Mouse (Mus musculus) midbrain, embryonic 13.5 days (tissue): Measurements from ENCODE around the gene Stox2. TPM values are rescaled to one million over a fixed set of nuclear protein-coding genes. Genes with fewer than 3 reads are reported as not detected.

Experiments used
- ATAC-seq: fragments of 200-750 bp; cut with Nextera tagmentation; 2 replicates; pipeline ENCODE4 v1.8.0; 2017; ENCODE audit warnings: mild to moderate bottlenecking, moderate TSS enrichment, moderate library complexity
- H3K27ac ChIP-seq: fragments of 300-500 bp; sonication (generic); 2 replicates; pipeline ENCODE4 v1.5.1; 2015; ENCODE audit warnings: inconsistent platforms, mild to moderate bottlenecking, moderate library complexity
- H3K27me3 ChIP-seq: fragments of 300-500 bp; sonication (generic); 2 replicates; pipeline ENCODE4 v1.6.1; 2015; ENCODE audit warnings: mild to moderate bottlenecking, inconsistent platforms
- H3K36me3 ChIP-seq: fragments of 300-500 bp; sonication (generic); 2 replicates; pipeline ENCODE4 v1.6.1; 2015; ENCODE audit warnings: mild to moderate bottlenecking, inconsistent platforms
- H3K4me1 ChIP-seq: fragments of 300-500 bp; sonication (generic); replicated peaks from 2 replicates; pipeline ENCODE4 v1.6.1; 2015; ENCODE audit warnings: inconsistent platforms
- H3K4me2 ChIP-seq: fragments of 300-500 bp; sonication (generic); replicated peaks from 2 replicates; pipeline ENCODE4 v1.6.1; 2015; ENCODE audit warnings: moderate library complexity, mild to moderate bottlenecking, inconsistent platforms
- H3K4me3 ChIP-seq: fragments of 300-500 bp; sonication (generic); replicated peaks from 2 replicates; pipeline ENCODE4 v1.5.1; 2015; ENCODE audit warnings: mild to moderate bottlenecking, inconsistent platforms
- H3K9ac ChIP-seq: fragments of 300-500 bp; sonication (generic); replicated peaks from 2 replicates; pipeline ENCODE4 v1.6.1; 2015; ENCODE audit warnings: mild to moderate bottlenecking, inconsistent platforms
- H3K9me3 ChIP-seq: fragments of 300-500 bp; sonication (generic); 2 replicates; pipeline ENCODE4 v1.6.1; 2016; ENCODE audit warnings: mild to moderate bottlenecking, inconsistent platforms
- WGBS: fragments of 180-500 bp; shearing (Covaris S2); methylation state at CpG from one replicate; pipeline ENCODE4 v1.1.7; 2015; 5-methylcytosine and 5-hydroxymethylcytosine counted together
- polyA plus RNA-seq: library from polyadenylated mRNA; unstranded; fragments of >200 nt; fragmentation: Nextera tagmentation; extraction: Ambion mirVana; gene quantifications from 2 replicates; pipeline ENCODE4 v1.2.1, GENCODE M21; 2015

Gene Stox2
- polyA plus RNA-seq, 1 experiment from 2014 or later, result 46.1 TPM

- Histone ChIP-seq H3K27ac (no peak overlapping the region), H3K4me3 (no peak overlapping the region), H3K4me1 (peaks cover 32% of the 10 kb centered on the region), H3K27me3 (no peaks in the 10 kb centered on the region), H3K9ac (no peak overlapping the region), H3K9me3 (peaks cover 4% of the 10 kb centered on the region; the same call in 1 of the 2 replicates), H3K36me3 (peaks cover 48% of the 10 kb centered on the region), H3K4me2 (no peak overlapping the region)
- no peak for ATAC-seq
- WGBS, result 88% methylated on average over 6 of the region's 6 CpGs
These were observed 263.2 kb downstream of the Stox2 start for GRCm38 (mm10) chr8:47182771-47183558.

GRCm38 (mm10) chr8:47182292-47182691 lies 263.9 kb downstream of the Stox2 start:
- no peak for ATAC-seq
- H3K36me3 ChIP-seq, result peaks cover 42% of the 10 kb centered on the region
- H3K4me2 ChIP-seq, result no peak overlapping the region
- H3K27me3 ChIP-seq, result no peaks in the 10 kb centered on the region
- 76% methylated on average over 4 of the region's 4 CpGs for whole genome bisulfite sequencing
- H3K9me3 ChIP-seq, result peaks cover 4% of the 10 kb centered on the region; the same call in 1 of the 2 replicates
- H3K9ac ChIP-seq, result no peak overlapping the region
- H3K4me1 ChIP-seq, result peaks cover 32% of the 10 kb centered on the region
- H3K4me3 ChIP-seq, result no peak overlapping the region
- H3K27ac ChIP-seq, result no peak overlapping the region

GRCm38 (mm10) chr8:47181032-47181698 lies 265.0 kb downstream of the Stox2 start:
- Histone ChIP-seq H3K4me2 (no peak overlapping the region), H3K27me3 (no peaks in the 10 kb centered on the region), H3K4me3 (no peak overlapping the region), H3K9me3 (peaks cover 4% of the 10 kb centered on the region; the same call in 1 of the 2 replicates), H3K9ac (no peak overlapping the region), H3K36me3 (peaks cover 35% of the 10 kb centered on the region), H3K27ac (no peak overlapping the region), H3K4me1 (peaks cover 32% of the 10 kb centered on the region)
- no peak for ATAC-seq
- WGBS, result 76% methylated on average over 18 of the region's 18 CpGs

- Histone ChIP-seq H3K27me3 (no peaks in the 10 kb centered on the region), H3K9ac (no peak overlapping the region), H3K4me1 (peaks cover 32% of the 10 kb centered on the region), H3K27ac (no peak overlapping the region), H3K36me3 (peaks cover 25% of the 10 kb centered on the region), H3K4me2 (no peak overlapping the region), H3K4me3 (no peak overlapping the region), H3K9me3 (no peaks in the 10 kb centered on the region)
- WGBS, result 85% methylated on average over 5 of the region's 5 CpGs
- no peak for ATAC-seq
These were observed 266.0 kb downstream of the Stox2 start for GRCm38 (mm10) chr8:47180181-47180580.

- ATAC-seq, result peak; percentile 54; the same call in 1 of the 2 replicates
- Histone ChIP-seq H3K36me3 (peaks cover 14% of the 10 kb centered on the region), H3K27ac (no peak overlapping the region), H3K4me2 (no peak overlapping the region), H3K9ac (no peak overlapping the region), H3K27me3 (no peaks in the 10 kb centered on the region), H3K4me1 (peaks cover 32% of the 10 kb centered on the region), H3K4me3 (no peak overlapping the region), H3K9me3 (no peaks in the 10 kb centered on the region)
- 47% methylated on average over 2 of the region's 2 CpGs for whole genome bisulfite sequencing
These were observed 267.4 kb downstream of the Stox2 start for GRCm38 (mm10) chr8:47178785-47179184.

- H3K27me3 ChIP-seq, result no peaks in the 10 kb centered on the region
- ATAC-seq, result no peak
- H3K9me3 ChIP-seq, result peaks cover 4% of the 10 kb centered on the region; the same call in 1 of the 2 replicates
- no peak overlapping the region for H3K4me2 ChIP-seq
- 83% methylated on average over 7 of the region's 7 CpGs for WGBS
- H3K9ac ChIP-seq, result no peak overlapping the region
- H3K36me3 ChIP-seq, result no peaks in the 10 kb centered on the region
- H3K4me1 ChIP-seq, result peaks cover 6% of the 10 kb centered on the region; the same call in 1 of the 2 replicates
- H3K27ac ChIP-seq, result no peak overlapping the region
- no peak overlapping the region for H3K4me3 ChIP-seq
These were observed 272.3 kb downstream of the Stox2 start for GRCm38 (mm10) chr8:47173823-47174222.

- ATAC-seq, result no peak
- Histone ChIP-seq H3K4me1 (no peaks in the 10 kb centered on the region), H3K36me3 (peaks cover 8% of the 10 kb centered on the region), H3K27me3 (no peaks in the 10 kb centered on the region), H3K9ac (no peak overlapping the region), H3K9me3 (peaks cover 4% of the 10 kb centered on the region; the same call in 1 of the 2 replicates), H3K27ac (no peak overlapping the region), H3K4me3 (no peak overlapping the region), H3K4me2 (no peak overlapping the region)
- 90% methylated on average over 9 of the region's 10 CpGs for WGBS
These were observed 273.3 kb downstream of the Stox2 start for GRCm38 (mm10) chr8:47172848-47173247.

GRCm38 (mm10) chr8:47160688-47161087 lies 285.5 kb downstream of the Stox2 start:
- 95% methylated on average over 3 of the region's 3 CpGs for WGBS

GRCm38 (mm10) chr8:47154521-47154920 lies 291.6 kb downstream of the Stox2 start:
- 95% methylated on average over 2 of the region's 2 CpGs for WGBS
- Histone ChIP-seq H3K27ac (no peak overlapping the region), H3K9me3 (peaks cover 7% of the 10 kb centered on the region), H3K9ac (no peak overlapping the region), H3K4me3 (no peak overlapping the region), H3K36me3 (peaks cover 25% of the 10 kb centered on the region), H3K4me1 (no peaks in the 10 kb centered on the region), H3K27me3 (no peaks in the 10 kb centered on the region), H3K4me2 (no peak overlapping the region)
- no peak for ATAC-seq

More at GRCm38 (mm10) chr8:47160688-47161087, 285.5 kb downstream of the Stox2 start:
- Histone ChIP-seq H3K4me2 (no peak overlapping the region), H3K4me1 (0 out of 2 replicates have a peak, but pooled peaks cover 3% of the 10 kb centered on the region), H3K4me3 (no peak overlapping the region), H3K36me3 (peaks cover 10% of the 10 kb centered on the region; the same call in 1 of the 2 replicates), H3K27me3 (no peaks in the 10 kb centered on the region), H3K9me3 (no peaks in the 10 kb centered on the region), H3K9ac (no peak overlapping the region), H3K27ac (no peak overlapping the region)
- no peak for ATAC-seq

- no peaks in the 10 kb centered on the region for H3K4me1 ChIP-seq
- ATAC-seq, result no peak
- H3K36me3 ChIP-seq, result peaks cover 19% of the 10 kb centered on the region
- H3K4me3 ChIP-seq, result no peak overlapping the region
- no peak overlapping the region for H3K9ac ChIP-seq
- no peak overlapping the region for H3K27ac ChIP-seq
- no peaks in the 10 kb centered on the region for H3K9me3 ChIP-seq
- H3K27me3 ChIP-seq, result no peaks in the 10 kb centered on the region
- H3K4me2 ChIP-seq, result no peak overlapping the region
- WGBS, result 94% methylated on average over 9 of the region's 9 CpGs
These were observed 300.9 kb downstream of the Stox2 start for GRCm38 (mm10) chr8:47145258-47145657.

- no peak for ATAC-seq
- whole genome bisulfite sequencing, result 47% methylated on average over 5 of the region's 5 CpGs
- 0 out of 2 replicates have a peak, but pooled peaks cover 6% of the 10 kb centered on the region for H3K4me1 ChIP-seq
These were observed 310.1 kb downstream of the Stox2 start for GRCm38 (mm10) chr8:47136047-47136446.

GRCm38 (mm10) chr8:47135586-47135985 lies 310.6 kb downstream of the Stox2 start:
- no peak overlapping the region for H3K4me3 ChIP-seq
- no peaks in the 10 kb centered on the region for H3K36me3 ChIP-seq
- H3K9me3 ChIP-seq, result no peaks in the 10 kb centered on the region
- H3K27me3 ChIP-seq, result no peaks in the 10 kb centered on the region
- no peak overlapping the region for H3K27ac ChIP-seq
- H3K4me1 ChIP-seq, result 0 out of 2 replicates have a peak, but pooled peaks cover 6% of the 10 kb centered on the region
- ATAC-seq, result no peak
- 0 out of 2 replicates have a peak overlapping the region, but pooled peaks have one; percentile 8 for H3K4me2 ChIP-seq
- H3K9ac ChIP-seq, result no peak overlapping the region
- 30% methylated on average over 9 of the region's 9 CpGs for WGBS

More at GRCm38 (mm10) chr8:47136047-47136446, 310.1 kb downstream of the Stox2 start:
- H3K9ac ChIP-seq, result no peak overlapping the region
- no peaks in the 10 kb centered on the region for H3K9me3 ChIP-seq
- H3K4me2 ChIP-seq, result 0 out of 2 replicates have a peak overlapping the region, but pooled peaks have one; percentile 8
- no peak overlapping the region for H3K27ac ChIP-seq
- no peaks in the 10 kb centered on the region for H3K36me3 ChIP-seq
- no peaks in the 10 kb centered on the region for H3K27me3 ChIP-seq
- H3K4me3 ChIP-seq, result no peak overlapping the region
